Mouse (Mus musculus): ENCODE results near the gene Adamts5. TPM values are rescaled to one million over a fixed set of nuclear protein-coding genes. Genes with fewer than 3 reads are reported as not detected.

The Adamts5 gene
- total RNA-seq, 2 experiments from 2014 or later = 0.37 to 0.67 TPM

GRCm38 (mm10) chr16:85887289-85888051 lies 14.2 kb downstream of the Adamts5 start:
- peak; percentile 72 to 78 for DNase-seq (ENCODE audit: low spot score in 2 of 2)
- TF ChIP-seq CTCF (conservative IDR thresholded peaks at IDR 0.05) = no peak

DNA sequence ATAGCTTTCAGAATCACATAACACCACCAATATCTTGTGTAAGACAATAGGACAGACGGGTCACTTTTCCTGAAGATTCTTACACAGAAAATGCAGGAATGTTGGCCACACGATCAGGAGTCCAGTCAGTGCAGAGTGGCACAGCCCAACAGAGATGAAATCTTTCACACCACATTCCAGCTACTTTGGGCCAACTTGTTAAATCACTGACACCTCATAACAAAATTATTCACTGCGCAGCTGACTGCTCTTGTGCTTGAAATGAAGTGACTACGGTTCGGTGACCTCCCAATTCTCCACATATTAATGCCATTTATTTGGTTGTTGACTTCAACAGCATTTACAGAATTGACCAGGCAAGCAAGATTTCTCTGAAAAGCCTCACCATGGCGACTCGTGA lies 22.6 kb downstream of the Adamts5 start:
- Histone ChIP-seq H3K4me3 (no peak overlapping the region), H3K27ac (no peak overlapping the region)
- no peak for DNase-seq (ENCODE audit: low spot score in 2 of 2)
- TF ChIP-seq CTCF (conservative IDR thresholded peaks at IDR 0.05) = no peak

More at GRCm38 (mm10) chr16:85887289-85888051, 14.2 kb downstream of the Adamts5 start:
- H3K4me3 ChIP-seq = no peak overlapping the region
- H3K27ac ChIP-seq = no peak overlapping the region

DNA sequence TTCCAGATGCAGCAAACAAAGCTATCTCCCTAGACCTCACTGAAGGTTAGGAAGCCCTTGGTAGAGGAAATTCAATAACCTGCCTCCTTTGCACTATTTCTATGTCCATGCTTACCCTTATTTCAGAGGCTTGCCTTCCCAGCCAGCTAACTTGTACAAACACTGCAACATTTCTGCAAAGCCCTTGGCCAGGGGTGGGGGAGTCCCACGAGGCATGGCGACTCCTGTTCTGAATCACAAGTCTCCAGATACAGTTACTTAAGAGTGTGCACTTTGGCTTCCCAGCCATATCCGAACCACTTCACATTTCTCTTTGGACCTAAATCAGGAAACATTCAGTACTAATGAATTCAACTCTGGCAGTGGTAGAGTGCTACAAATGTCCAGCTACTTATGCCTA lies 27.5 kb downstream of the Adamts5 start:
- no peak overlapping the region for H3K27ac ChIP-seq
- no peak overlapping the region for H3K4me3 ChIP-seq
- no peak for DNase-seq (ENCODE audit: low spot score in 2 of 2)
- no peak for TF ChIP-seq CTCF (conservative IDR thresholded peaks at IDR 0.05)

DNA sequence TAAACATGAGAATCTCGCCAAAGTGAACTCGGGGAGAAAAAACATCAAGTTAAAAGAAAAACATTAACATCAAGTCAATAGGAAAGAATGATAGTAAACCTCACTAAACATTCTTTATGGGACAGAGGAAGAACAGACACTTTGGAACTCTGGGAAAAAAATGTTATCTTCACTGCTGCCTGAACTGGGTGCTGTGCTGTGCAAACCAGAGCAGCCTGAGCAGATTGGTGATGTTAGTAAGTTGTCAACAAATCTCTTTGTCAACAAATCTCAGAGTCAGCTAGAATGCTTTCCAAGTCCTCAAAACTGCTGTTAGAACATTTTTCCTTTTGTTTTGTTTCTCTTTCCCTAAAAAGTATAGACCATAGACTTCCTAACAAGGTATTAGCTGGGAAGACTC lies 29.7 kb downstream of the Adamts5 start:
- no peak for TF ChIP-seq CTCF (conservative IDR thresholded peaks at IDR 0.05)
- Histone ChIP-seq H3K27ac (no peak overlapping the region), H3K4me3 (no peak overlapping the region)
- no peak for DNase-seq (ENCODE audit: low spot score in 2 of 2)

DNA sequence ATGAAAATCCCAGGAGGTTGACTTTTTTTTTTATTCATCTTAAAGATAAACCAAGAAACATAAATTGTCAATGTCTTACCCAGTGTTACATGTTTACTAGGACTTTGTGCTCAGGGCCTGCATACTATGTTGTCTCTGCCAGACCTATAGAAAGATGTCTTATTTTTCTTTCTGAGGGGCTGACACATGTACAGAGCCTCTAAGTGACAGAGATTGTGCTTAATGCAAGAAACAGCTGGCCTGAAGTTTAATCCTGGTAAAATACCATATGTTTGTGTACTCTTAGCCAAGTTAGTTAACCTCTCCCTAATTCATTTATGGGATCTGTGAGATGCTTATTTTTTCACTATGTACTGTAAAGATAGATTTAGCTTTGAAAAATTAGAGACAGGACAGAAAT lies 30.4 kb downstream of the Adamts5 start:
- no peak overlapping the region for H3K27ac ChIP-seq
- no peak overlapping the region for H3K4me3 ChIP-seq
- TF ChIP-seq CTCF (conservative IDR thresholded peaks at IDR 0.05) = no peak
- DNase-seq (ENCODE audit: low spot score in 2 of 2) = no peak

DNA sequence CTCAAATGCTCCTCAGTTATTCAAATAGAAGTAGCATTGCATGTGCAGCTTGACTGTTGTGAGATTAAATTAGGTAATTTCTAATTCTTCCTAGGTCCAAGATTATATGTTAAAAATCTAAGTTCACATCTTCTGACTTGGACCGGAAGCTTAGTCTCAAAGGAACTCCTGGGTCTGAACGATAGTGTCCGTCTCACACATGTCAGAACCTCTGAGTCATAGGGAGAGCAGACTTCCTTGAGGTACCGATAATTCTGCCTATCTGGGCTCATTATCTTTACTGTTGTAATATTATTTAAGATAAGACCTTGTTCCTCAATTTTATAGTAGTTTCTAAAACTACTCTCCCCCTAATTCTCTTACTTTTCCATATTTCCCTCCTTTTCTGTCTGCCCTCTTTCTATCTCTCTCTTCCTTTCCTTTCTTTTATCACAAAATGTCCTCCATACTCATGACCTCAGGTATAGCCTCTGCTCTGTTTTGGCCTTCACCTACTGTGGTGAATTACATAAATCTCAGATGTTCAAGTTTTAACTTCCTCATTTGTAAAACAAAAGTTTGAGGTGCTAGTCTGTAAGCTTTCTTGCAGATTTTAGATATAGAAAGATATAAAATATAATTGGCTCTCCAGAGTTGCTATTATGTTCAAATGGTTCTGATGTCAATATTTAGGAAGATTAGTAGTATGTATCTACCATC lies 36.8 kb downstream of the Adamts5 start:
- no peak for TF ChIP-seq CTCF (conservative IDR thresholded peaks at IDR 0.05)
- no peak overlapping the region for H3K27ac ChIP-seq
- no peak overlapping the region for H3K4me3 ChIP-seq
- no peak for DNase-seq (ENCODE audit: low spot score in 2 of 2)

DNA sequence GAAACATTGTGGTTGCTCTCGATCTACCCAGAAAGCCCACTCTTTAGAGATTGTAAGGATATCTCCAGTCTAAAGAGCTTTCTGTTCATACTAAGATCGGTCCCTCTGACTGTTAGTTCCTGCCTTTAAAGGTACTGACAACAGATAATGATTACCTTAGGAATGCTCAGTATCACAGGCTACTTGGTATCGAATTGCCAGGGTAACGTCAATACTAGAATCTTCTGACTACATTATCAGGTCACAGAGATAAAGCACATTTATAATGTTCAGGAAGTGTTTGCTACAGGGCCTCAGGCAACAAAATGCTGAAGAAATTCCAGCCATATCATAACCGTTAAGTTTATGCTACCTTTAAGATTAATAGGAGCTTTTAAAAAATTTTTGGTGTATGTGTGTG lies 47.1 kb downstream of the Adamts5 start:
- DNase-seq (ENCODE audit: low spot score in 2 of 2) = no peak
- TF ChIP-seq CTCF (conservative IDR thresholded peaks at IDR 0.05) = no peak
- Histone ChIP-seq H3K4me3 (no peak overlapping the region), H3K27ac (no peak overlapping the region)

DNA sequence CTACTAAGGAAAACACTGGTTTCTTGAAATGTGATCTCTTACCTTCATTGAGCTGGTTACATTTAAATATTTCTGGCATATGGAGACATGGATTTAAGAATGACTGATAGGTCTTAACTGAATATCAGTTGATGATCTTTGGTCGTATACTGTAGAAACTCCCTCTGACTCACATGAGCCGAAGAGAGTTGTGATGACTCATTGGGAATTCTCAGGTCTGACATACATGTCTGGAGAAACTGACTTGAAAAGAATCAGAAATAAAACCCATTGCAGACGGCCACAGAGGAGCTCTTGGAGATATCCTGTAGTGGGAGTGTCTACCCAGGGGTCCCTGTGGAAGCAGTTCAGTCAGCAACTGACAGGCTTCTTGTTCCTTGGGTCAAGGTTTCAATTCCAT lies 74.6 kb downstream of the Adamts5 start:
- no peak for DNase-seq (ENCODE audit: low spot score in 2 of 2)
- TF ChIP-seq CTCF (conservative IDR thresholded peaks at IDR 0.05) = no peak
- Histone ChIP-seq H3K4me3 (no peak overlapping the region), H3K27ac (no peak overlapping the region)

DNA sequence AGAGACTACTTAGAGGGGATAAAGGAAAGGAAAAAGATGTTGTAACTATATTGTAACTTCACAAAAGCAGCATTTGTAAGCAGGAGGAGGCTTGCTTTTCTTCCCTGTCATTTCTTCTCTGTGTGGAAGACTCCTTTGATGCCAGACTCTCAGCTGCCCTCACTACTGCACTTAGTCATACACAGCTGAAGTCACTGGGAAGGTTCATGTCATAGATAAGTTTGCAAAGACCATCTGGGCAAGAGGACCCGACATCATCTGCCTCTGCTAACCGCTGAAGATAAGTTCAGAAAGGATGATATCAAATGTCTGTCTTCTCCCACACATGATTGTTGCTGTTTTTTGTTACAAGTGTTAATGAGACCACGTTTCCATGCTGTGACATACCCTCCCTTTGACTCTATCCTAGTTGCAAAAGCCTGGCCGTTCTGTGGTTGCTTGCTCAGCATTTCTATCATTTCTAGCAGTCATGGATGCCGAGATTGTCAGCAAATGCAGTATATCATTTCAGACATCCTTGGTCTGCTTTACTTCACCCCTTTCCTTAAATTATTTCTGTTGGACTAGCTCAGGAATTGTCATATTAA lies 79.2 kb downstream of the Adamts5 start:
- no peak overlapping the region for H3K4me3 ChIP-seq
- no peak for TF ChIP-seq CTCF (conservative IDR thresholded peaks at IDR 0.05)

DNA sequence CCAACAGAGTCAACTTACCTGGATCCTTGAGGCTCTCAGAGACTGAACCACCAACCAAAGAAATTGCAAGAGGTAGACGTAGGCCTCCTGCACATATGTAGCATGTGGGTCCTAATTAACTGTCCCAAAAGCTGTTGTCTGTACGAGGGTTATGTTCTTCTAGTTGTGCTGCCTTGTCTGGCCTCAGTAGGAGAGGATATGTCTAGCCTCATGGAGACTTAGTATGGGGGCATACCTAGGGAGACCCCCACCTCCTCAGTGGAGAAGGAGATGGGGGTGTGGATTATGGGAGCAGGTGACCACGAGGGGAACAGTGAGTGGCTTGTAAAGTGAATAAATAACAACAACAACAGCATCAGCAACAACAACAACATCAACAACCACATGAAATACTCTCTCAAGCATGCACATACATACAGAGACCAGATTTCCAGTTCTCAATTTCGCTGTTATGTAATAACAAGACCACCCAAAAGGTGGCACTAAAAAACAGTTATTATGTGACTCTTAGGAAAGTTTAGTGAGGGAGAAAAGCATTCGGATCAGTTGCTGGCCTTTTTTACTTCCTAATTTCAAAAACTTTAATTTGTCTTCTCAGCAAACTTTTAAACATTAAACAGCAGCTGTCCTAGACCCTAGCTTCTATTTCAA lies 81.7 kb downstream of the Adamts5 start:
- Histone ChIP-seq H3K4me3 (no peak overlapping the region), H3K27ac (no peak overlapping the region)
- peak; percentile 72 for TF ChIP-seq CTCF (conservative IDR thresholded peaks at IDR 0.05)
- no peak for DNase-seq (ENCODE audit: low spot score in 2 of 2)

More for the DNA sequence above, 79.2 kb downstream of the Adamts5 start:
- no peak overlapping the region for H3K27ac ChIP-seq
- no peak for DNase-seq (ENCODE audit: low spot score in 2 of 2)

DNA sequence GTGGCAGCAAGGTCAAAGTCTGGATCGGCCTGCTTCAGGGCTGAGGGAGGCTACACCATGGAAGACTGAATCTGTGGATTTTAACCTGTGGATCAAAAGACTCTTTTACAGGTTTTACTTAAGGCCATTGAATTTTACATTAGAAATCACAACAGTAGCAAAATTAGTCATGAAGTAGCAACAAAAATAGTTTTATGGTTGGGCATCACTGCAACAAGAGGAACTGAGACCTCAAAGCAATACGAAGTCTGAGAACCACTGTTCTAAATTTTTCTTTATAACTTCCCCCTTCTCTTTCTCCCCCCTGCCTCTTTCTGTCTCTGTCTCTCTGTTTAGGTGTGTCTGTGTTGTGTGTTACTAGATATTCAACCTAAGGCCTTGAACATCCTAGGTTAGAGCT lies 87.5 kb downstream of the Adamts5 start:
- no peak overlapping the region for H3K27ac ChIP-seq
- TF ChIP-seq CTCF (conservative IDR thresholded peaks at IDR 0.05) = no peak
- DNase-seq (ENCODE audit: low spot score in 2 of 2) = no peak

GRCm38 (mm10) chr16:85807626-85808025 lies 94.0 kb downstream of the Adamts5 start:
- peak; percentile 49 to 69 for DNase-seq (ENCODE audit: low spot score in 2 of 2)
- no peak overlapping the region for H3K4me3 ChIP-seq
- peak; percentile 73 for TF ChIP-seq CTCF (conservative IDR thresholded peaks at IDR 0.05)

More for the DNA sequence above, 87.5 kb downstream of the Adamts5 start:
- H3K4me3 ChIP-seq = no peak overlapping the region

GRCm38 (mm10) chr16:85807072-85807471 lies 94.6 kb downstream of the Adamts5 start:
- DNase-seq (ENCODE audit: low spot score in 2 of 2) = peak in 1 of 2 experiments; percentile 70
- peak overlapping the region; percentile 56; the same call in 1 of the 2 replicates for H3K27ac ChIP-seq
- TF ChIP-seq CTCF (conservative IDR thresholded peaks at IDR 0.05) = peak; percentile 94
- no peak overlapping the region for H3K4me3 ChIP-seq

More at GRCm38 (mm10) chr16:85807626-85808025, 94.0 kb downstream of the Adamts5 start:
- H3K27ac ChIP-seq = no peak overlapping the region

Other genes starting within 250 kb of the Adamts5 start
- 10 to 100 TPM; 19.7 to 27.8 TPM for gene Adamts1, start 98.7 kb downstream of the Adamts5 start, total RNA-seq (2021)

All from layer of hippocampus, adult 2 months (tissue).